Mouse (Mus musculus): ENCODE measurements around the gene Ces2e.
"Not testable (repeated sequence)": the region's sequence is repeated elsewhere in the genome, so short reads cannot be mapped to it uniquely, and the experiment has no call there.

The Ces2e gene

DNA sequence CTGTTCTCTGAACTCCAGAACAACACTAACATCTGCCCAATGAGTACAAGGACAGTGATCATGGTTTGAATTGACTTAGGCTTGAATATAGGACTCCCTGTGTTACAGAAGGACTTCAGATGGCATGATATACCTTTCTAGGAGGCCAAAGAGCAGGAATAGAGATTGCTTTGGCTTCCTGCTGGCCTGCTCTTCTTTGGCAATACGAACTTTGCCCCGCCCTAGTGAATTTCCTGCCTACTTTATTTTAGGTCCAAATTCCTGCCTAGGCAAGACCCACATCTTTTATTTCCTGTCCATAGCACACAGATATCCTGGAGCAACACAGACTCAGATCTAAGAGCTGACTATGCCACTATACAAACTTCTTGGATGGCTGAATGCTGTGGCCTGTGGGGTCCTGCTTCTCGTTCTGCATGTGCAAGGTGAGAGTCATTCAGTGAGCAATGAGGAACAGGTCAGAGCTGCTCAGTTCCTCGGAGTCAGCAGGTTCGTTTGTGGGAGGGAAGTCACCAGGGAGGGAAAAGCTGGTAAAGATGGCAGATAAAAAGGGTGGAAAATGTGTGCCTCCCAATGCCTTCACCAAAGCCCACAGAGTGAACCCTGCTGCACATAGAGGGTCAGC is at the start of gene Ces2e:
TSS of gene Ces2e (plus strand) at position 289 of the 625 bp plus-strand sequence.
- no peak for DNase-seq (ENCODE audit: extremely low read depth, low read depth, low spot score)

DNA sequence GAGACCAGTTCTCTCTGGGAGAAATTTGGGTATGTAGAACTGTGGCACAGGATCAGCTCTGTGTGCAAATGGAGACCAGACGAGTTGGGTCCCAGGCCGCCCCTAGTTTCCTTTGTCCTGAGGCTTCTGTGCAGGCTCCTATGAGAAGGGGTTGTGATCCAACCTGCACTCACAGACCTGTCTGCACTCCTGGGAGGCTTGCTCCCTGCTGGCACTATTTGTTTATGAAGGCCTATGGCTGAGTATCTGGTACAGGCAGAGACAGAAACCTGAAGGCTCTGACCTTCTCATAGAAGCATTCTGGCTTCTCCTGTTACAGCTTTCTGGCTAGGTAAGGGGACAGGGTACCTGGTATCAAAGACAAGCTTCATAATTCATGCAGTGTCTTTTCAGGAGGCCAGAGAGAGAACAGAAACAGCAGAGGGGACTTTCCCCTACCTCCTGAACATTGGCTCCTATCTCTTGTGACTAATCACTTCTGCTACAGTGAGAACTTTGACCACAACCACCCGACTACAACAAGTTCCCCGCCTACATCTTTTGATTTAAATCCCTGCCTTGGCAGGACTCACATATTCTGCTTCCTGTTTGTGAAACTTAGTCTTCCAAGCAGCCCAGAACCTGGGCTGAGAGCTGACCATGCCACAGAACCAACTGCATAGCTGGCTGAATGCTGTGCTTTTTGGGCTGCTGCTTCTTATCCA is 39.7 kb upstream of the Ces2e start:
- DNase-seq (ENCODE audit: extremely low read depth, low read depth, low spot score) = not testable (repeated sequence)

- no peak for DNase-seq (ENCODE audit: extremely low read depth, low read depth, low spot score)
Observed at GRCm38 (mm10) chr8:104901746-104902145, 24.3 kb upstream of the Ces2e start.

DNA sequence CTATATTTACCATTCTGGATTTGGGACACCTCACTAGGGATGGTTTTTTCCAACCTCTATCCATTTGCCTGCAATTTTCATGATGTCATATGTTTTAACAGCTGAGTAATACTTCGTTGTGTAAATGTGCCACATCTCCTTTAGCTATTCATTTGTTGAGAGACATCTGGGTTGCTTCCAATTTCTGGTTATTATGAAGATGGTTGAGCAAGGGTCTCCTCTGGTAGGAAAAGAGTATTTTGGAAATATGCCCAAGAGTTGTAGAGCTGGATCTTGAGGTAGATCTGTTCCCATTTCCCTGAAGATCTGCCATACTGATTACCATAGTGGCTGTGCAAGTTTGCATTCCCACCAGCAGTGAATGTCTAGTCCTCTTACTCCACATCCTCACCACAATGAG is 18.9 kb upstream of the Ces2e start:
- peak; percentile 45 for DNase-seq (ENCODE audit: extremely low read depth, low read depth, low spot score)

DNA sequence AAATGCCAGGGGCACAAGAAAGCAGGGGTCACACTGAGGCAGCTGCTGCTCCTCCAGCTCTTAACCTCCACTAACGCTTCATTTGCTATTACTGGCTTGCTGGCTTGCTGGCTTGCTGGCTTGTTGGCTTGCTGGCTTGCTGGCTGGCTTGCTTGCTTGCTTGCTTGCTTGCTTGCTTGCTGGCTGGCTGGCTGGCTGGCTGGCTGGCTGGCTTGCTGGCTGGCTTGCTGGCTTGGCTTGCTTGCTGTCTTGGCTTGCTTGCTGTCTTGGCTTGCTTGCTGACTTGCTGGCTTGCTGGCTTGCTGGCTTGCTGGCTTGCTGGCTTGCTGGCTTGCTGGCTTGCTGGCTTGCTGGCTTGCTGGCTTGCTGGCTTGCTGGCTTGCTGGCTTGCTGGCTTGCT is 17.0 kb upstream of the Ces2e start:
- not testable (repeated sequence) for DNase-seq (ENCODE audit: extremely low read depth, low read depth, low spot score)

DNA sequence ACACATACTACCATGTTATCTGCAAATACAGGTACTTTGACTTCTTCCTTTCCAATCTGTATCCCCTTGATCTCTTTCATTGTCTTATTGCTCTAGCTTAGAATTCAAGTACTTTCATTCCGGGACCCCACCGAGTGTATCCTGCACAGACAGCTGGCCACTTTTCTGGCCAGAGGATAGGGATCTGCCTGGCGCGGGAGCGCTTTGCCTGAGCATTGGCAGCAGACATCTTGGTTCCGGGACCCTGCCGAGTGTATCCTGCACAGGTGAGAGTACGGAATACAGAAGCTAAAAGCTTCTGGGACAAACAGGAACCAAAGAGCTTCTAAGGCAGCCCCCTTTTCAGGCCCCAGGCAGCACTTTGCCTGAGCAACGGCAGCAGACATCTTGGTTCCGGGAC is 16.4 kb upstream of the Ces2e start:
- not testable (repeated sequence) for DNase-seq (ENCODE audit: extremely low read depth, low read depth, low spot score)

DNA sequence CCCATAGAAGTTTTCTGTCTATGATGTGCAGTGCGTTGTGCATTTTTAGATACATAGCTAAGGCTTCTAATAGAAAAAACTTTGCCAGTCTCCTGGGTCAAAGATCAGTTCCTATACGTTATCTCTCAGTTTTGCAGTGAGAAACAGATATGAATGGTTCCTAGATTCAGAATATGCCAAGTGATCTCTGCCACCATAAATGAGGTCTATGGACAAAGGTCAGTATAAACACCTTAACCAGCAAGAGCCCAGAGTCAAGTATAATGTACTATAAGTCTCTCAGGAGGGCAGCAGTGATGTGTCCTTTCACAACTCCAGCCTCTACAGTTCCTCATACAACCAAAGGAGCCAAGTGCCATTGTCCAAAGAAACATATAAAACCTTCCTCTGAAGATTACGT is 1.2 kb downstream of the Ces2e start:
- no peak for DNase-seq (ENCODE audit: extremely low read depth, low read depth, low spot score)

DNA sequence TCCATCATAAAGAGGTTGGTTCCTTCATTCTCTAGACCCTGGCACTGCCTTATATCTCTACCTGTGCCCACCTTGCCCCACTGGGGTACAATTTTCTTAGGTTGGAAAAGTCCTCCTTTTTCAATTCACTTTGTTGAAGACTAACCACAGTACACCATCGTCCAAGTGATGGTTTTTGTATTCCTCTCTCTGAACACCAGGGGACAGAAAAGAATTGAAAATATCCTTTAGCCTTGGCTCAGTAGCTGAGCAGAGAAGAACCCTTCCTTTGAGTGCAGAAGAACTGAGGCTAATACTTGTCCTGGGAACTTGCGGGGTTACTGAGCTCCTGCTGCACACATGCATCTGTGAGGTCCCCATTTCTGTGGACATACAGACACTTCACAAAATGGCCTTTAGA is 18.6 kb downstream of the Ces2e start:
- DNase-seq (ENCODE audit: extremely low read depth, low read depth, low spot score) = no peak

- DNase-seq (ENCODE audit: extremely low read depth, low read depth, low spot score) = no peak
Observed at GRCm38 (mm10) chr8:104947056-104947455, 21.0 kb downstream of the Ces2e start, which contains the start of gene Ces2f. Gene Ces2f (plus strand): TSS chr8:104947356.

DNA sequence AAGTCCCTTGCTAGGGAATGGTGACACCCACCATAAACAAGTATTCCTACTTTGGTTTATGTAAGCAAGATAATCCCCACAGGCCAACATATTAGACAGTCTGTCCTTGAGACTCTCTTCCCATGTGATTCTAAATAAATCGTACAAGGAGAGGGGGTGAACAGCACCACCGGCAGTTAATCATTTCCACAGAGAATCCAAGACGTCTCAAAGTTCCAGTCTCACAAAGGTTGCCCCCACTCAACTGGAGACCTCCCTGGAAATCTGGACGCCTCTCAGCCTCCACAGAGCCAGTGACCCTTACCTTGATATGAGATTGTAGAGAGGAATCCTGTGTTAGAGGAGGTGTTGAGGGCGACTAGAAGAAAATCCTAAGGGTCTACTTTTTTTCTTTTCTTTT is 23.0 kb downstream of the Ces2e start:
- DNase-seq (ENCODE audit: extremely low read depth, low read depth, low spot score) = no peak

DNA sequence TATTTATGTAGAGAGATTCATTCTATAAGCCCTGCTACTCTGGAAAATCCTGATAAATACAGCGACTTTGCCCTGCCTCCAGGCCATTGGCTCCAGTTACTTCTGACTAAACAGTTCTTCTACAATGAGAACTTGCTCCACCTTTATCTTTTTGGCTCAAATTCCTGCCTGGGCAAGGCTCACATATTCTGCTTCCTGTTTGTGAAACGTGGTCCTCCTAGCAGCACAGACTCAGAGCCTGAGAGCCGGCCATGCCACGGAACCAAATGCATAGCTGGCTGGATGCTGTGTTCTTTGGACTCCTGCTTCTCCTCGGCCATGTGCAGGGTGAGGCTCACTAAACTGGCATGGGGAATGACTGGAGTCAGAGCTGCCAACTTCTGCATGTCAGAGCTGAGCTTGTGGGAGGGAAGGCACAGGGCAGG is 35.5 kb downstream of the Ces2e start, which contains the start of gene Ces2g:
TSS of gene Ces2g (plus strand) at position 182 of the 425 bp plus-strand sequence.
- DNase-seq (ENCODE audit: extremely low read depth, low read depth, low spot score) = no peak

GRCm38 (mm10) chr8:104962229-104962901 is 36.3 kb downstream of the Ces2e start:
- DNase-seq (ENCODE audit: extremely low read depth, low read depth, low spot score) = no peak

GRCm38 (mm10) chr8:104963375-104963894 is 37.4 kb downstream of the Ces2e start:
- DNase-seq (ENCODE audit: extremely low read depth, low read depth, low spot score) = no peak

- DNase-seq (ENCODE audit: extremely low read depth, low read depth, low spot score) = no peak
Observed at GRCm38 (mm10) chr8:104984126-104984525, 58.1 kb downstream of the Ces2e start.

All from fat pad, adult 2 months (tissue).